Mouse (Mus musculus): ENCODE measurements at regions not wholly inside any gene's neighbourhood (a gene's known extent, or its start where the extent isn't known, plus 50 kb on each side); places are given as distances from the start of the nearest gene placed in this dataset.

- Histone ChIP-seq H3K36me3 (ENCODE audit: insufficient read depth, low read length) (no peaks in the 10 kb centered on the region), H3K27ac (no peak overlapping the region), H3K4me3 (replicated peaks; ENCODE audit: low read depth, low read length) (no peak overlapping the region), H3K4me2 (ENCODE audit: low read length) (no peak overlapping the region), H3K9me3 (replicated peaks; ENCODE audit: low read length) (no peaks in the 10 kb centered on the region), H3K27me3 (ENCODE audit: insufficient read depth, low read length) (no peaks in the 10 kb centered on the region), H3K9ac (ENCODE audit: low read depth, low read length) (no peak overlapping the region), H3K4me1 (replicated peaks; ENCODE audit: insufficient read depth, low read length) (no peaks in the 10 kb centered on the region)
- 45% methylated on average over 4 of the region's 4 CpGs for WGBS
- peak; percentile 50 for DNase-seq (ENCODE audit: low spot score)
- no peak for ATAC-seq (replicated peaks; ENCODE audit: low FRiP score, low read depth)
- TF ChIP-seq CTCF (IDR thresholded peaks at IDR 0.05; ENCODE audit: low read depth) = no peak
These were observed 534.5 kb downstream of the 1700129C05Rik start for GRCm38 (mm10) chr14:58608216-58608615.

DNA sequence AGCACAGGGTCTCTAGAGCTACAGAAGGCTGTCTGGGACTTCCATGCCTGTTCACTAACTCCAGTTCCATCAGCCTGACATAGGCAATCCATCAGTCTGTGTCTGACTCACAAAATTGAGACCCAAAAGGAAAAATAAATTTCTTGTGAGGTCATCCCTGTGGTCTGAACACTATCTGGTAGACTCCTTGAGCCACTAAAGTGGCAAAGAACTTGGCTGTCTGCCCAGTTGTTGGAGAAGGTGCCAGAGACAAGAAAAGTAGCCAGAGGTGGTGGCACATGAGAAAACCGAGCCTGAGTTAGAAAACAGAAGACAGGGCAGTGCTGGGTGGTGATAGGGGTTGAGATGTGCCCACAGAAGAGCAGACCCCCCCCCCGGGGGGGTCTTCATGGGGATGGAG, 535.0 kb downstream of the 1700129C05Rik start:
- no peaks in the 10 kb centered on the region for H3K9me3 ChIP-seq (replicated peaks; ENCODE audit: low read length)
- no peak overlapping the region for H3K4me2 ChIP-seq (ENCODE audit: low read length)
- 58% methylated on average over 2 of the region's 2 CpGs for WGBS
- H3K27me3 ChIP-seq (ENCODE audit: insufficient read depth, low read length) = no peaks in the 10 kb centered on the region
- no peak for DNase-seq (ENCODE audit: low spot score)
- H3K36me3 ChIP-seq (ENCODE audit: insufficient read depth, low read length) = no peaks in the 10 kb centered on the region
- no peak for ATAC-seq (replicated peaks; ENCODE audit: low FRiP score, low read depth)
- no peaks in the 10 kb centered on the region for H3K4me1 ChIP-seq (replicated peaks; ENCODE audit: insufficient read depth, low read length)
- H3K27ac ChIP-seq = no peak overlapping the region
- TF ChIP-seq CTCF (IDR thresholded peaks at IDR 0.05; ENCODE audit: low read depth) = no peak
- no peak overlapping the region for H3K9ac ChIP-seq (ENCODE audit: low read depth, low read length)
- no peak overlapping the region for H3K4me3 ChIP-seq (replicated peaks; ENCODE audit: low read depth, low read length)

- H3K27ac ChIP-seq = no peak overlapping the region
- H3K36me3 ChIP-seq (ENCODE audit: insufficient read depth, low read length) = no peaks in the 10 kb centered on the region
- DNase-seq (ENCODE audit: low spot score) (peak; percentile 20), ATAC-seq (replicated peaks; ENCODE audit: low FRiP score, low read depth) (no peak)
- H3K9ac ChIP-seq (ENCODE audit: low read depth, low read length) = no peak overlapping the region
- no peak overlapping the region for H3K4me2 ChIP-seq (ENCODE audit: low read length)
- H3K4me1 ChIP-seq (replicated peaks; ENCODE audit: insufficient read depth, low read length) = no peaks in the 10 kb centered on the region
- TF ChIP-seq CTCF (IDR thresholded peaks at IDR 0.05; ENCODE audit: low read depth) = peak; percentile 46; the same call in 1 of the 2 replicates
- H3K9me3 ChIP-seq (replicated peaks; ENCODE audit: low read length) = no peaks in the 10 kb centered on the region
- H3K4me3 ChIP-seq (replicated peaks; ENCODE audit: low read depth, low read length) = no peak overlapping the region
- WGBS = 64% methylated on average over 4 of the region's 4 CpGs
- H3K27me3 ChIP-seq (ENCODE audit: insufficient read depth, low read length) = no peaks in the 10 kb centered on the region
These were observed 535.2 kb downstream of the Fgf9 start for GRCm38 (mm10) chr14:58605529-58605928.

GRCm38 (mm10) chr14:58598867-58599266, 528.5 kb downstream of the Fgf9 start:
- DNase-seq (ENCODE audit: low spot score) (no peak), ATAC-seq (replicated peaks; ENCODE audit: low FRiP score, low read depth) (no peak)
- no peak overlapping the region for H3K4me3 ChIP-seq (replicated peaks; ENCODE audit: low read depth, low read length)
- H3K9me3 ChIP-seq (replicated peaks; ENCODE audit: low read length) = no peaks in the 10 kb centered on the region
- 84% methylated on average over 3 of the region's 3 CpGs for WGBS
- no peaks in the 10 kb centered on the region for H3K36me3 ChIP-seq (ENCODE audit: insufficient read depth, low read length)
- H3K4me2 ChIP-seq (ENCODE audit: low read length) = no peak overlapping the region
- H3K27ac ChIP-seq = no peak overlapping the region
- no peaks in the 10 kb centered on the region for H3K4me1 ChIP-seq (replicated peaks; ENCODE audit: insufficient read depth, low read length)
- TF ChIP-seq CTCF (IDR thresholded peaks at IDR 0.05; ENCODE audit: low read depth) = no peak
- H3K9ac ChIP-seq (ENCODE audit: low read depth, low read length) = no peak overlapping the region
- no peaks in the 10 kb centered on the region for H3K27me3 ChIP-seq (ENCODE audit: insufficient read depth, low read length)

GRCm38 (mm10) chr14:58597810-58598209, 527.5 kb downstream of the Fgf9 start:
- Histone ChIP-seq H3K4me1 (replicated peaks; ENCODE audit: insufficient read depth, low read length) (no peaks in the 10 kb centered on the region), H3K36me3 (ENCODE audit: insufficient read depth, low read length) (no peaks in the 10 kb centered on the region), H3K9ac (ENCODE audit: low read depth, low read length) (no peak overlapping the region), H3K4me2 (ENCODE audit: low read length) (no peak overlapping the region), H3K27ac (no peak overlapping the region), H3K4me3 (replicated peaks; ENCODE audit: low read depth, low read length) (no peak overlapping the region), H3K9me3 (replicated peaks; ENCODE audit: low read length) (no peaks in the 10 kb centered on the region), H3K27me3 (ENCODE audit: insufficient read depth, low read length) (no peaks in the 10 kb centered on the region)
- no peak for ATAC-seq (replicated peaks; ENCODE audit: low FRiP score, low read depth)
- WGBS = 55% methylated on average over 2 of the region's 2 CpGs
- TF ChIP-seq CTCF (IDR thresholded peaks at IDR 0.05; ENCODE audit: low read depth) = no peak
- no peak for DNase-seq (ENCODE audit: low spot score)

DNA sequence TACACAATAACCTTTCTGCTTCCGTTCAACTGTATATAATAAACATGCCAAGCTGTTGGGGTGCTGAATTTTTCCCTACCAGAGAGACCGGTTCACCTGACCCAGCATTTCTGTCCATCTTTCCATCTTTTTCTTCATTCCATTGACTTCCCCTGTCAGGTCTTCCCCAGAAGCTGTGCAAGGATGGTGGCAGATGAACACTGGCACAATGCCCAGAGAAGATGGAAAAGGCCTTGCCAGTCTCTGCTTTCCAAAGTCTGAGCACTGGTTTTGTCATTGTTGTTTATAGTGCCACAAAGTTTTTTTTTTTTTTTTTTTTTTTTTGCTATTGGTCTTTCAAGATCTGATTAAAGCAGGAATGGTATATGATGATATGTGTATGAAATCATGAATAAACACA, 526.6 kb downstream of the Fgf9 start:
- 94% methylated on average over 2 of the region's 2 CpGs for WGBS
- H3K9me3 ChIP-seq (replicated peaks; ENCODE audit: low read length) = no peaks in the 10 kb centered on the region
- ATAC-seq (replicated peaks; ENCODE audit: low FRiP score, low read depth) = no peak
- H3K9ac ChIP-seq (ENCODE audit: low read depth, low read length) = no peak overlapping the region
- H3K27me3 ChIP-seq (ENCODE audit: insufficient read depth, low read length) = no peaks in the 10 kb centered on the region
- H3K4me1 ChIP-seq (replicated peaks; ENCODE audit: insufficient read depth, low read length) = no peaks in the 10 kb centered on the region
- TF ChIP-seq CTCF (IDR thresholded peaks at IDR 0.05; ENCODE audit: low read depth) = no peak
- no peak overlapping the region for H3K27ac ChIP-seq
- no peak overlapping the region for H3K4me2 ChIP-seq (ENCODE audit: low read length)
- no peaks in the 10 kb centered on the region for H3K36me3 ChIP-seq (ENCODE audit: insufficient read depth, low read length)
- no peak for DNase-seq (ENCODE audit: low spot score)
- H3K4me3 ChIP-seq (replicated peaks; ENCODE audit: low read depth, low read length) = no peak overlapping the region

GRCm38 (mm10) chr14:58581806-58582205, 511.5 kb downstream of the Fgf9 start:
- Histone ChIP-seq H3K9me3 (replicated peaks; ENCODE audit: low read length) (no peaks in the 10 kb centered on the region), H3K27ac (no peak overlapping the region), H3K36me3 (ENCODE audit: insufficient read depth, low read length) (no peaks in the 10 kb centered on the region), H3K27me3 (ENCODE audit: insufficient read depth, low read length) (no peaks in the 10 kb centered on the region), H3K4me2 (ENCODE audit: low read length) (no peak overlapping the region), H3K4me1 (replicated peaks; ENCODE audit: insufficient read depth, low read length) (no peaks in the 10 kb centered on the region), H3K9ac (ENCODE audit: low read depth, low read length) (no peak overlapping the region), H3K4me3 (replicated peaks; ENCODE audit: low read depth, low read length) (no peak overlapping the region)
- TF ChIP-seq CTCF (IDR thresholded peaks at IDR 0.05; ENCODE audit: low read depth) = no peak
- DNase-seq (ENCODE audit: low spot score) (no peak), ATAC-seq (replicated peaks; ENCODE audit: low FRiP score, low read depth) (no peak)
- 91% methylated on average over 5 of the region's 5 CpGs for WGBS

Data from kidney, postnatal 0 days (tissue).